Mouse (Mus musculus): ENCODE data around the gene Dync1i2. TPM values are rescaled to one million over a fixed set of nuclear protein-coding genes. Genes with fewer than 3 reads are reported as not detected.

Dync1i2 gene
- total RNA-seq, 2 experiments from 2014 or later: 115 to 142 TPM

DNA sequence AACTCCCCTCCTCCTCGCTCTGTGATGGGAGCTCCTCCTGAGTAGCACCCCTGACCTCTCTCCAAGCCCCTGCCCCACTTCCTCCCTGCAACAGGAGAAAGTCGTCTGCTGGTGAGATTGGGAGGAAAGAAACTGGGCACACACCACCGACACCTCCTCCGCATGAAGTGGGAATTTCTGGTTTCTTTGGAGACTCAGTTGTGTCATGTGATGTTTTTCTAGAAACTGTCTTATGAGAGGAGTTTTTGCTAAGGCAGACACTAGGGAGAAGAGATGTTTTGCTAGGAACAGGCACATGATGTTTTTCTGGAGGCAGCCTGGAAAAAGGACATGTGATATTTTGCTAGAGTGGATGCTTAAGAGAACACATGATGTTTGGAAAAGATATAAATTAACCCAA, 11.0 kb upstream of the Dync1i2 start:
- intact Hi-C loops (cut with DNase I): no loop called here
- no peak for DNase-seq (ENCODE audit: low spot score in 2 of 2)

DNA sequence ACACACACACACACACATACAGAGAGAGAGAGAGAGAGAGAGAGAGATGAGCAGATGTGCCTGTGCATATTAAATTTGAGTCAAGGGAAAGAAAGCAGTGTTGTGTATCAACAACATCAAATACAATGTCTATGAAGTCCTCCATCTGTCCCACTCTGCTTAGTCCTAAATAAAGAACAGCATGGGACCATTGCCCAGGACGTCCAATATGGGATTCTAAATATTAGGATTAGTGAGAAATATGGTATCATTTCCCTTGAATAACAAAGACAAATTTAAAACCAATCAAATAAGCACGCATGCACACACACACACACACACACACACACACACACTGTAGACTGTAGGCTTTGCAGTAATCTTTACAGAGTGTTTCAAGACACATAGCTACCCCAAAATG, 9.6 kb upstream of the Dync1i2 start:
- no peak for DNase-seq (ENCODE audit: low spot score in 2 of 2)
- intact Hi-C loops (cut with DNase I): no loop called here

DNA sequence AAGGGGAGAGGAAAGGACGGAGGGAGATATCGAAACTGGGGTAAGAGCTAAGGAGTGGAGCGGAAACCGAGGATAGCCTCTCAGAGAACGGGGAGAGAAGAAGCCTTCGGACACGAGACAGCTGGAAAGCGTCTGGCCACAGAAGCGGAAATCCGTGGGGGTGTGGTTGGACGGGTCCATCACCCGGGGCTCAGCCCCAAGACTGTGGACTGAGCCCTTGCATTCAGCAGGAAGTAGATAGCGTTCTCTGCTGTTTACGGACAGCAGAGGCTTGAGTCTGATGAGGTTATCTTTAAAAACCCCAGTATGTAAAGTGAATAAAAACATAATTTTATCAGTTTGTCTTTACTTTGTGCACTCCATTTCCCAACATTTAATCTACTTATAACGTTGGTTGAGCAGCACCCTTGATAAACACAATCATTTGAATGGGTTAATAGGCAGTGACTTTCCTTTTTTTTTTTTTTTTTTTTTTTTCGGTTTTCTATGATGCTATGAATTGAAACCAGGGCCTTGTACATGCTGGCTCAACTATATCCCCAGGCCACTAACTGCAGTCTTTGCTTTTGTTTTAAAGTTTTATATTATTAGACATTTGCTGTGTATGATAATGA, 7.6 kb upstream of the Dync1i2 start:
- intact Hi-C loops (cut with DNase I): no loop called here
- DNase-seq (ENCODE audit: low spot score in 2 of 2): no peak

DNA sequence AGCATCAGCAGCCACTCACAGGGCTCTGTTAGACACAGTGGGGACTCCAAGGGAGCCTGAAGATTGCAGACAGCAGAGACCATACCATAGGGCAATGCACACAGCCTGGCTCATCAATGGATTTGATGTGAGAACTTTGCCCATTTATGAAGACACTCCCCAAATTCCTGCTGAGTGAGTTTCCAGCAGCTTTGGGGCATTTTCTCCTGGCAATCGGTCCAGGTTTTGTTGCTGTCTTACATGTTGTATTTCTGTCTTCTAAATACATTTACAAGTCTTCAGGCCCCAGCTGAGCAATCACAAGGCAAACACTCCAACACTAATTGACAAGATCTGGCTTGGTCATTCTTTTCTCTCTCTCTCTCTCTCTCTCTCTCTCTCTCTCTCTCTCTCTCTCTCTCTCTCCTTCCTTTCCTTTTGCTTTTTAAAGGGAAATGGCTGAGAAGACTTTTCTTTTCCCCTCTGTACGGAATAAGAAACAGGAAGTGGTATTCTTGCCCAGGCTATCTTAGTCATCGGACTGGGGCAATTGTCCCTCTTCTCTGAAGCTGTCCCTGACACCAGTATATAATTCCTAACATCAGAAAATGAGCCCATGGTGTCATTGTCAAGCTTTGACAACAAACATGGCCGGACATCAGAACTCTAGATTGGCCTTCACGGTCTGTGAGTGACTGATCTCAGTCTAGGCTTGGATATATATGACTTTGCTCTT, 2.3 kb upstream of the Dync1i2 start:
- intact Hi-C loops (cut with DNase I): no loop called here
- no peak for DNase-seq (ENCODE audit: low spot score in 2 of 2)

DNA sequence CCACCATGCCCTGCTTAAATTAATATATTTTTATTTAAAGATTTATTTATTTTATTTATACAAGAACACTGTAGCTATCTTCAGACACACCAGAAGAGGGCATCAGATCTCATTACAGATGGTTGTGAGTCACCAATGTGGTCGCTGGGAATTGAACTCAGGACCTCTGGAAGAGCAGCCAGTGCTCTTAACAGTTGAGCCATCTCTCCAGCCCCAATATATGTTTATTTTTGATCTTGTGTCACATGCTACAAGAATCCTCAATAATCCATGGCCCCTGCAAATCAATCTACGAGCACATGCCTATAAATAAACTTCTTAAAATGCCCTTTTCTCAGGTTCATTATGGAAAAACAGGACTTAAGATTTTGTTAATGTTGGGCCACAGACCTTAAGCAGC, 410 bp upstream of the Dync1i2 start:
- intact Hi-C loops (cut with DNase I): loop anchor here (10.0 kb wide), 1 partner anchor 56 kb away; no protein-coding TSS in a partner anchor
- DNase-seq (ENCODE audit: low spot score in 2 of 2): no peak

DNA sequence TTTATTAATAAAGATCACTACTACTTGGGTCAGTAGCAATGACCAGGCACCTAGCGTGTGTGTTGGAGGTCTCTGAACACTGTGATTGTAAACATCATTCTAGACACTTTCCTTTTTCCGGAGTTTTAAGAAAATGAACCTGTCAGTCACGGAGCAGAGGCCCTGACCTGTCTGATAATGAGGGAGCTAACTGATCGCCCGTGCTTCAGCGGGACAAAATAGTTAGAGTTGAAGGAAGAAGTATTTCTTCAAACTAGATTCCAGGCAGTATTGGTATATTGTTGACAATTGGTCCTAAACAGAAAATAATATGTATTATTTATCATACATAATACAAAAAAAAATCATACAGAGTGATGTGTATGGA, 837 bp downstream of the Dync1i2 start:
- no peak for DNase-seq (ENCODE audit: low spot score in 2 of 2)
- intact Hi-C loops (cut with DNase I): loop anchor here (10.0 kb wide), 1 partner anchor 58 kb away; no protein-coding TSS in a partner anchor

DNA sequence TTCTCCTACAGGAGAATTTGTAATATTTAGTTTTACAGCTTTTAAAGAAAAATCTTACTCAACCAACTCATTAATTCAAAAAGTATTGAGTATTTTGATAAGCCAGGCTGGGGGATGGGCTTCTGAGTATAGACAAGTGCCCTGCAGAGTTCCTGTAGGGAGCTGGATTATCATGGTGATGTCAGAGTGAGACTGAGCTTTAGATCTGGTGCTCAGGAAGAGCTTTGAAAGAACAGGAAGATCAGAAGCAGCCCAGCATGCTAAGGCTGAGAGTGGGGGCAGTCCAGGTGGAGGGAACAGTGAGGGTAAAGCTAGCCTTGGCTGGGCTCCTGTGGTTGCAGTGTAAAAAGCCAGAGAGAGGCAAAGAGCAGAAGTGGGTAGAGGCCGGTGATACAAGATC, 9.5 kb downstream of the Dync1i2 start:
- no peak for DNase-seq (ENCODE audit: low spot score in 2 of 2)
- intact Hi-C loops (cut with DNase I): no loop called here

DNA sequence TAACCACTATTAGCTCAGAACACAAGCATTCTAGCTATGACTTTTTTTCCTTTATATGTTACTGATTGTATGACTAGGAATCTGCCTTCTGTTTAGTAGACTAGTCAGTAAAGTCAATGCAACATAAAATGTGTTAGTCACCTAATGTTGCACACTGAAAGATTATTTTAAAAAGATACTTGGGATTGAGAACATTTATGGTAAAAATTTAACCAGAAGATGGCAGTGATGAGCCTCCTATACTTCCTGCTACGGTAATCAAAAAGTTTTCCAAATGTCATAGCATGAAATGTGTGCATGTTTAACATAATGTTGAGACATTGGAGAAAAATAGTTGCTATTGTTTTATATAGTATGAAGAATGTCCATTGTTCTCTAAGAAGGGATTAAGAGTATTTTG, 15.9 kb downstream of the Dync1i2 start:
- DNase-seq (ENCODE audit: low spot score in 2 of 2): no peak
- intact Hi-C loops (cut with DNase I): no loop called here

DNA sequence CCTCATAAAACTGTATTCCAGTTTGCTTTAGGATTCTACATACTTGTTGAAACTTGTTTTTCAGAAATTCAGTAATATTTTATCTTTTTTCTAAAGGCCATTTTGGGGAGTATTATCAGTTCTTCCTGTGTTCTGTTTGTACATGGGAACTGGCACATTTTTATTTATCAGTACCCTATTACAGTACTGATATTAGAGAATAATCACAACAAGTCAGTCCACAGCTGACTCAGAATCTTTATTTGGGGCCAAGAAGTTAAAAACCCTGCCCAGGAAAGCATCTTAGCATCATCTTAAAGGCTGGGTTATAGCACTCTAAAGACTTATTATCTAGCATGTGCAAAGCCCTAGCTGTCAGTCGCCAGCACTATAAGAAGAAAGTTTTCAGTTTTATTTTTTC, 18.1 kb downstream of the Dync1i2 start:
- intact Hi-C loops (cut with DNase I): no loop called here
- no peak for DNase-seq (ENCODE audit: low spot score in 2 of 2)

DNA sequence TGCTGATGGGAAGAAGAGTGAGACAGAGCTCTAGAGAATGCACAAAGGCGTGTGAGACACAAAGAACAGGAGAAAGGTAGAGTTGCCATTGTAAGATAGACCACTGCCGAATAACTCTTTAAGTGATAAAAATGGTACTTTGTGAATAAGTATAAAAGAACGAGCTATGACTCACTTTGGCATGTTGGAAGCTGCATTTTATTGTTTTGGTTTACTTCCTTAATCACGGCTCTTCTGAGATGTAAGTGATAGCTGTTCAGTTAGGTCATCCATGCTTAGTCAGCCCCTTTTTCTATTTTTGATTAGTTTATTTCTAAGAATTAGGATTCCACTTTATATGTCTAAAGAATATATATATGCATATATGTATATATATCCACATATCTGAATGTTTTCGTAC, 20.4 kb downstream of the Dync1i2 start:
- intact Hi-C loops (cut with DNase I): no loop called here
- no peak for DNase-seq (ENCODE audit: low spot score in 2 of 2)

DNA sequence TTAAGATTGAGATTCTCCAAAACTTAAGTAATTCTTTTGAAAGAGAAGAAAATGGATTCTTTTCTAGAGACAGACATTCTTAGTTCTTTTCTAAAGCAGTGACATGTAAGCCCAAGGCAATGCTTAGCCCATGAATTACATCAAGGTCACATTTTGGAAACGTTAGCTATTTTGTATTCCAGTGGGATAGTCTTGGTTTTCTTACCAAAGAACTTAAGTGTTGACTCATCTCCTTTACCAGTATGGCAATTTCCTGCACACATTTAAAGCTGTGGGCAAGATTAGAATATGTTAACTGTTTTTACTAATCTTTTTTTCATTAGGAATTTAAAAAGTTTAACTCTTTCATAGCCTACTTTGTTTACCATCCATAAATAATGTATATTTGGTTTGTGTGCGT, 21.5 kb downstream of the Dync1i2 start:
- no peak for DNase-seq (ENCODE audit: low spot score in 2 of 2)
- intact Hi-C loops (cut with DNase I): no loop called here

DNA sequence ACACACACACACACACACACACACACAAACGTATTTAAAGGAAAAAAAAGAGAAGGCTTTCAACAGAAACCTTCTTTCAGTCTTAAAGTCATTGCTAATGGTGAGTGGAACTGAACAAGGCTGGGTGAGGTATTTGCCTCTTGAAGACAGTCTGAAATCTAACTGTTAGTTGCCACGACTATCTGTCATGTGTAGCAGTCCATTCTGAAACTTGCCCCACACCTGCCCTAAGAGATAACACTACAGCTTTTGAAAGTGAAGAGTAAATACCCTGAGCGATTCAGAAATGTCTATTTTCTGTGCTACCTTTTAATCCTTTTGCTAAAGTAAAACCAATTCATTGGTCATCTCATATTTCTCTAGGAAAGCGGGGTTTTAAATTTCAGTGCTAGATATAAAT, 23.9 kb downstream of the Dync1i2 start:
- intact Hi-C loops (cut with DNase I): no loop called here
- no peak for DNase-seq (ENCODE audit: low spot score in 2 of 2)

DNA sequence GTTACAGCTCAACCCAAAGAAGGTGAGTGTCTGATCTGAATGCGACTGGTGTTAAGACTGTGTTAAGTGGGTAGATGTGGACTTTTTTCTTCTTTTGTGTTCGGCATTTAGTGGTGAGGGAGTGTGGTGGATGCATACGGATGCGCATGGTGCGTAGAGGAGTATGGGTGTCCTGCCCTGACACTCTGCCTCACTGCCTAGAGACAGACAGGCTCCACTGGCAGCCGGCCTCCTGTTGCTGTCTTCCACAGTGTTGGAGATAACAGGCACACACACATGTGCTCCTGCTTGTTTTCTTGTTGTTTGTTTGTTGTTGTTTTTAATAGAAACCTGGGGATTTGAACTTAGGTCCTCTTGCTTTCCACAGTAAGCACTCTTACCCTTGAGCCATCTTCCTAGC, 24.5 kb downstream of the Dync1i2 start:
- intact Hi-C loops (cut with DNase I): no loop called here
- no peak for DNase-seq (ENCODE audit: low spot score in 2 of 2)

DNA sequence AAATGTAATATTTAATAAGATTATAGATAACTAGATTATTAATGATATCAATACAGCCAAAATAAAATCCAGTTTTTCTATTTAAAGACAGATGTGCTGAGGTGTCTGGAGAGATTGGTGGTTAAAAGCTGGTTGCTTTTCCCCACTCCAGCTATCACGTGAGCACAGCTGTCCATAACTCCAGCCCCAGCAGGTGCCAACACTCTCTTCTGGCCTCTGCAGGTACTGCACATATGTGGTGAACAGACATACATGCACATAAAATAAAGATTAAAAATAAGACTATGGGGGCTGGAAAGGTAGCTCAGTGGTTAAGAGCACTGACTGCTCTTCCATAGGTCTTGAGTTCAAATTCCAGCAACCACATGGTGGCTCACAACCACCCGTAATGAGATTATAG, 30.0 kb downstream of the Dync1i2 start:
- intact Hi-C loops (cut with DNase I): no loop called here
- no peak for DNase-seq (ENCODE audit: low spot score in 2 of 2)

DNA sequence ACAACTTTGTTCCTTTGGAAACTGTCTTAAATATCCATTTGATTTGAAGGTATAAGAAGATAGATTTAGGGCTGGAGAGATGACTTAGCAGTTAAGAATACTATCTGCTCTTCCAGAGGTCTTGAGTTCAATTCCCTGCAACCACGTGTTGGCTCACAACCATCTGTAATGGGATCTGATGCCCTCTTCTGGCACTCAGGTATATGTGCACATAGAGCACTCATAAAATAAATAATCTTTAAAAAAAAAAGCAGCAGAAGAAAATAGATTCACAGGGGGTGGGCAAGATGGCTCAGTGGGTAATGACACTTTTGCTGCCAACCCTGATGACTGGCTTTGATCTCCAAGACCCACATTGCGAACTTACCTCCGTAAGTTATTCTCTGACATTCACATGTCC, 30.7 kb downstream of the Dync1i2 start:
- no peak for DNase-seq (ENCODE audit: low spot score in 2 of 2)
- intact Hi-C loops (cut with DNase I): no loop called here

DNA sequence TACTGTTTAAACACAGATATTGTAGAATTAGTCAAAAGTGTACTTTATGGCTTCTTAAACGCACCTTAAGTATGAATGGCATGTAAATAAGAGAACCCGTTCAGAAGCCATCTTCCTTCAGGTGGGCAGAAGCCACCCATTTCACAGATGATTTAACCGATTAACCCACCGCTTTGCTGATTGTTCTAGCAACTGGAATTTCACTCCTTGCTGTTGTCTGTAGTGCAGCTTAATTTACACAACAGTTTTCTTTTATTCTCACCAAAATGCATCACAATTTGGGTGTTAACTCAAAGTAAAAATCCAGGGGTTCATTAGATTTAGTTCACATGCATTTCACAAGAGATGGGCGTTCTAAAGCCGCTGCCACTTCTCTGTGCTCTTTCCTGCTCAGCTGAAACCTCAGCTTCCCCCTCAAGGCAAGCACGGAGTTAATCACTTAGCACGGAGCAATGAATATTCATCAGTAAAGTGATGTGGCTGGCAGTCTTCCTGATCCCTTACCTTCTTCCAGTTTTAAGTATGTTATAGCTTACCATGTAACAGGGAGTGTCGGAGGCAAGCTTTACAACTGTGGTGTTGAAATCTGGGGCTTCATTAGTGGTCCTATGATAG, 31.7 kb downstream of the Dync1i2 start:
- no peak for DNase-seq (ENCODE audit: low spot score in 2 of 2)
- intact Hi-C loops (cut with DNase I): no loop called here

DNA sequence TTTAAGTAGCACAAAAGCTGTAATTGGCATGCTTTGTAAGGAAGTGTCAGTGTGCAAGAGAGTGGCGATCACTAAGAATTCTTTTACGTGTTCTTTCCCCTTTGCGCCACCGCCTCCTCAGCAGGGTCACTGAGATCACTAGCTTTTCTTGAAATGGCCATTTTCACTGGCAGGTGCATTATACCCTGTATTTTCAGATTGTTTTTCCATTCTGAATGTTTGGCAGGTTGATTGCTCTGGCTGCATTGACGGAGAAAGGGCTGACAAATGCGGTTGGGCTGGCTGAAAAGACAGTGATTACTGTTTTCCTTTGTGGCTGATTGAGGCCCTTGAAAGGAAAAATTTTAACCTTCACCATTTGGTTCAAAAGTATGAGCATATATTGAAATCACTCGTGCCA, 33.3 kb downstream of the Dync1i2 start:
- no peak for DNase-seq (ENCODE audit: low spot score in 2 of 2)
- intact Hi-C loops (cut with DNase I): loop anchor here (5.0 kb wide), 1 partner anchor 88 kb away; no protein-coding TSS in a partner anchor

DNA sequence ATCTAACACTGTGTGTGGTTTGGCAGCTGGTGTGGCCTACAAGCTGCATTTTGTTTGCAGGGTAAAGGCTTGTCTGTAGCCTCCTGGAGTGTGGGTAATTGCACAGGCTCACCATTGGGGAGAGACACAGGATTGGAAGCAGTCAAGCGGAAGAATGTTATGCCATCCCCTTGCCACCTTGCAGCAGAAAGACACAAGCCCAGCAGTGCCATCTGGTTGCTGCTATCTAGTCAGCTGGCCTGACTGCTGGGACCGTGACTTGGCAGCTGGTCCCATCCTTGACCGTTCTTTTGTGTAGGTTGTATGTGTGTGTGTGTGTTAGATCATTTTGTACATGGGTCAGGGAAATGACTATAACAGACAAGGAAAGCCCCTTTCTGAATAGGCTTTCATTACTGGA, 33.9 kb downstream of the Dync1i2 start:
- peak; percentile 48 to 59 for DNase-seq (ENCODE audit: low spot score in 2 of 2)

DNA sequence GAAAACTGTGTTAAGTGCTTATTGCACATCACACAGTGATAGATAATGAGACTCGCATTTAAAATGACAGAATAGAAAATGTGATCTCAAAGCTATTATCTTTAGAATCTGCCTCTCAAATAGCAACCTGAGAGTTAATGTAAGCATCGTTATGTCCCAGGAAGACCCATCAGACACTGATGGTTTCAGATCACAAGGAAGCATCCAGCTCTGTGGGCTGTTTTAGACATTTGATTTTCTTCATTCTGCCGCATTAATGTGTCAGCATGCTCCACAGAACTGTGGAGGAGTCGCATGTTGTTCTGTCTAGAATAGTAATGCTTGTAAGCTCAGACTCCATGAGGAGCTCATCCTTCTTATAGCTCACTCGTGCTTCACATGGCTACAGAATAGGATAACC, 34.6 kb downstream of the Dync1i2 start:
- no peak for DNase-seq (ENCODE audit: low spot score in 2 of 2)
- intact Hi-C loops (cut with DNase I): loop anchor here (5.0 kb wide), 1 partner anchor 89 kb away; no protein-coding TSS in a partner anchor

More for the DNA sequence above, 33.9 kb downstream of the Dync1i2 start:
- intact Hi-C loops (cut with DNase I): loop anchor here (5.0 kb wide), 1 partner anchor 88 kb away; no protein-coding TSS in a partner anchor

DNA sequence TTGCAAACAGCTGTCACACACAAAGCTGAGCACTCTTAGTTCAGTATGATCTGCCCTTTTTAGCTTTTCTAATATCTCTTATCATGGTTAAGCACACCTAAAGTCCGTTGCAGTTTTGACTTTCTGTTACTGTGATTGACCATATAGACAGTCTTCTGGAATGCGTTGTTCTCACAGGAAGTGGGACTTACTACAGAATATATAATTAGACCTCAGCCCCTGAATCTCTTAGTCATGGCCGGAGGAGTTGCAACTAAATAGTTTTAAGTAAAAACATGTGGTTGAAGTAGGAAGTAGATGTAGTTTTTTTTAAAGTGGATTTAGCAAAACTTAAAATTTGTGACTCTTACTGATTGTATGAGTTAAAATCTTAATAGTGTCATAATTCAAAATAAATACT, 36.6 kb downstream of the Dync1i2 start:
- intact Hi-C loops (cut with DNase I): loop anchor here (5.0 kb wide), 1 partner anchor 91 kb away; no protein-coding TSS in a partner anchor
- no peak for DNase-seq (ENCODE audit: low spot score in 2 of 2)

DNA sequence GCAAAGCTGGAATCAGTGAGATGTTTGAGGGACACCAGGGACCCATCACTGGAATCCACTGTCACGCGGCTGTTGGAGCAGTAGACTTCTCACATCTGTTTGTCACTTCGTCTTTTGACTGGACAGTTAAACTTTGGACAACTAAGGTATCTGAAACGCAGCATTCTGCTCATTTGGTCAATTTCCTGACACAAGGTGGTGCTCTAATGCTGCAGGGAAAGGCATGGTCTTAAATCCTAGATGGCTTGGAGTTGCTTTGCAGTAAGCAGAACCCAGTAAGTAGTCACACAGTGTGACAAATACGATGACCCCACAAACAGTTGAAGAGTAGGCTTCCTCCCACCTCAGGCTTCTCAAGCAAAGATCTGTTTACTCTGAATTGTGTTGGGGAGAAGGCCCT, 39.3 kb downstream of the Dync1i2 start:
- no peak for DNase-seq (ENCODE audit: low spot score in 2 of 2)
- intact Hi-C loops (cut with DNase I): loop anchor here (5.0 to 10.0 kb wide), 2 partner anchors 296 to 564 kb away; partner anchors contain the start of gene Dlx2
